Comparison of ENCODE assay signal across 21 mouse cellular contexts in genomic region chr2:18930318-18931060, GRCm38 (mm10).
DNase-seq lines count a peak whose midpoint lies in the region; ATAC-seq and TF ChIP-seq lines count a peak whose summit lies in the region.
"Had no signal": no experiment of that assay in that cellular context is flagged by ENCODE, and none has a peak within 500 bp of the region (broad histone marks: within the 10 kb centered on the region; RNA-seq: fewer than 3 reads in every experiment).

No protein-coding gene starts in this region.

- 80% methylated on average over 13 of the region's 13 CpGs for WGBS in hindbrain, postnatal 0 days
- 82% methylated on average over 13 of the region's 13 CpGs for WGBS in hindbrain, embryonic 13.5 days

- H3K27ac ChIP-seq in hindbrain, postnatal 0 days, result no peak overlapping the region
- H3K27ac ChIP-seq in hindbrain, embryonic 13.5 days, result no peak overlapping the region
- H3K27ac ChIP-seq: forebrain, embryonic 13.5 days; heart, embryonic 13.5 days; hindbrain, embryonic 15.5 days; kidney, postnatal 0 days; limb, embryonic 12.5 days; liver, embryonic 12.5 days; midbrain, embryonic 13.5 days had no signal

- DNase-seq in frontal cortex, adult 2 months (ENCODE audit: extremely low spot score in 1 of 2, low spot score in 1 of 2), result no peak
- no peak for DNase-seq in hindbrain, postnatal 0 days (ENCODE audit: low spot score)
- DNase-seq in right cerebral cortex, adult 18-20 months, result peak; percentile 29
- no peak for DNase-seq in right cerebral cortex, postnatal 25 days
- no peak for DNase-seq in natural killer cell, adult 2 months (ENCODE audit: low spot score in 2 of 2)
- DNase-seq: cerebellum, adult 9-11 months; lung, adult 2 months; lung, postnatal 36 days; spleen, adult 18-20 months; thymus, adult 18-20 months had no signal

- H3K4me2 ChIP-seq in hindbrain, postnatal 0 days (ENCODE audit: low read depth, low read length), result no peak overlapping the region
- no peak overlapping the region for H3K4me2 ChIP-seq in hindbrain, embryonic 13.5 days
- H3K4me2 ChIP-seq: forebrain, embryonic 13.5 days; heart, embryonic 13.5 days; hindbrain, embryonic 15.5 days; limb, embryonic 12.5 days; liver, embryonic 12.5 days; midbrain, embryonic 13.5 days had no signal

- no peak overlapping the region for H3K9ac ChIP-seq in hindbrain, postnatal 0 days (replicated peaks; ENCODE audit: low read length)
- no peak overlapping the region for H3K9ac ChIP-seq in hindbrain, embryonic 13.5 days
- H3K9ac ChIP-seq: forebrain, embryonic 13.5 days; heart, embryonic 13.5 days; hindbrain, embryonic 15.5 days; limb, embryonic 12.5 days; liver, embryonic 12.5 days; midbrain, embryonic 13.5 days had no signal

- H3K9me3 ChIP-seq in hindbrain, postnatal 0 days (ENCODE audit: low read length), result no peaks in the 10 kb centered on the region
- H3K9me3 ChIP-seq in hindbrain, embryonic 13.5 days, result no peaks in the 10 kb centered on the region
- H3K9me3 ChIP-seq: forebrain, embryonic 13.5 days; heart, embryonic 13.5 days; hindbrain, embryonic 15.5 days; limb, embryonic 12.5 days; liver, embryonic 12.5 days; midbrain, embryonic 13.5 days had no signal

- no peaks in the 10 kb centered on the region for H3K4me1 ChIP-seq in hindbrain, postnatal 0 days (ENCODE audit: insufficient read depth, low read length)
- peaks cover 11% of the 10 kb centered on the region for H3K4me1 ChIP-seq in hindbrain, embryonic 13.5 days (replicated peaks)

- peak; percentile 58; the same call in 1 of the 2 replicates for ATAC-seq in frontal cortex, adult (ENCODE audit: low TSS enrichment)
- ATAC-seq in hindbrain, postnatal 0 days, result peak; percentile 36; the same call in 1 of the 2 replicates
- no peak for ATAC-seq in hindbrain, embryonic 13.5 days (ENCODE audit: low FRiP score)
- ATAC-seq: forebrain, embryonic 13.5 days; intestine, postnatal 0 days; liver, embryonic 12.5 days; midbrain, embryonic 13.5 days had no signal

- H3K27me3 ChIP-seq in hindbrain, postnatal 0 days (ENCODE audit: insufficient read depth, low read length), result no peaks in the 10 kb centered on the region
- H3K27me3 ChIP-seq in hindbrain, embryonic 13.5 days, result no peaks in the 10 kb centered on the region
- H3K27me3 ChIP-seq: CH12.LX; forebrain, embryonic 13.5 days; heart, embryonic 13.5 days; hindbrain, embryonic 15.5 days; liver, embryonic 12.5 days; midbrain, embryonic 13.5 days had no signal

- no peak overlapping the region for H3K4me3 ChIP-seq in hindbrain, postnatal 0 days (ENCODE audit: low read length)
- H3K4me3 ChIP-seq in hindbrain, embryonic 13.5 days, result no peak overlapping the region
- H3K4me3 ChIP-seq: forebrain, embryonic 13.5 days; heart, embryonic 13.5 days; hindbrain, embryonic 15.5 days; limb, embryonic 12.5 days; liver, embryonic 12.5 days; midbrain, embryonic 13.5 days had no signal

- TF ChIP-seq CTCF in hindbrain, postnatal 0 days (IDR thresholded peaks at IDR 0.05; ENCODE audit: low read depth), result no peak

- H3K36me3 ChIP-seq in hindbrain, postnatal 0 days (ENCODE audit: insufficient read depth, low read length), result no peaks in the 10 kb centered on the region
- H3K36me3 ChIP-seq in hindbrain, embryonic 13.5 days, result no peaks in the 10 kb centered on the region
- H3K36me3 ChIP-seq: heart, embryonic 13.5 days; hindbrain, embryonic 15.5 days; limb, embryonic 12.5 days; midbrain, embryonic 13.5 days had no signal
